Mouse (Mus musculus) megakaryocyte progenitor cell, adult 5-6 weeks (primary cell): ENCODE measurements around the gene Hs3st3a1. TPM values are rescaled to one million over a fixed set of nuclear protein-coding genes. Genes with fewer than 3 reads are reported as not detected.

ENCODE experiments used
- ATAC-seq: replicated peaks from 2 replicates; pipeline ENCODE4 v1.8.0; 2016; ENCODE audit warnings: mild to moderate bottlenecking, moderate TSS enrichment, inconsistent platforms; ENCODE audit not compliant: poor library complexity
- total RNA-seq, 2 experiments: library from RNA; stranded (forward) in 1 of 2; stranded (reverse) in 1 of 2; fragments of 157-497, 149-512 nt in 1 of 2; fragments of 200-1000 nt in 1 of 2; gene quantifications; 2 replicates each; pipeline versions ENCODE4 v1.2.3 to v1.2.4; 2015 to 2017

The Hs3st3a1 gene
- total RNA-seq, 2 experiments from 2014 or later: not detected

DNA sequence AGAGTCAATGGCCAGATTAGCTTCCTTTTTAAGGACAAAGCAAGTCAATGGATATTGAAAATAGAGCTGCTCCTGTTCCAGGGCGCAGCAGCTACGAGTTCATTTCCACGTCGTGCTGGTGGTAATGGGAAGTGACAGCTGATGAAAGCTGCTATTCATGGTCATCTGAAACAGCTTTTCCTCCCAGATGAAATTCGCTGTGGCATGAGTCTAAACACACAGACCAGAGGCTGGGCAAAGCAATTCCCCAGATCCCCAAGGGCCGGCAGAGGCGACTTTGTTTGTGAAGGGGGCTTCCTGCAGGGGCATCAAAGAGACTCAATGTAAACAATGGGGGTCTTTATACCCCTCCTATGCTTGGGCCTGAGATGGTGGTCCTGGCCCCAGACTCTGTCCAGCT lies 114.2 kb downstream of the Hs3st3a1 start:
- ATAC-seq: no peak

- ATAC-seq: no peak
Observed at GRCm38 (mm10) chr11:64549955-64550354, 114.8 kb downstream of the Hs3st3a1 start.

DNA sequence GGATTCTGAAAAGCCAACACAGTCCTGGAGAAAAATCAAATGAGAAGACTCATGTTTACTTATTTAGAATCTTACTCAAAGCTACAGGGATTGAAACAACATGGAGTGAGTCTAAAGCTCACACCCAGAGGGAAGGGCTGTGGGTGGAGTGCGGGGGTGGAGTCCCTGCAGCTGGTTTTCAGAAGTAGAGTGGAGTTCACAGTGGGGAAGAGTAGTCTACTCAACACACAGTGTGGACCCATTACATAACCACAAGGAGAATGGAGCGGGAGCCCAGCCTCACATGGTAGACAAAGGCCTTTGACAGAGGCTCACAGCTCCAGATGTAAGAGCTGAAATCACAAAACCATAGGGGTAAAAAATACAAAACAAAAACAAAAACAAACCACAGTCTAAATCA lies 123.2 kb downstream of the Hs3st3a1 start:
- ATAC-seq: no peak

DNA sequence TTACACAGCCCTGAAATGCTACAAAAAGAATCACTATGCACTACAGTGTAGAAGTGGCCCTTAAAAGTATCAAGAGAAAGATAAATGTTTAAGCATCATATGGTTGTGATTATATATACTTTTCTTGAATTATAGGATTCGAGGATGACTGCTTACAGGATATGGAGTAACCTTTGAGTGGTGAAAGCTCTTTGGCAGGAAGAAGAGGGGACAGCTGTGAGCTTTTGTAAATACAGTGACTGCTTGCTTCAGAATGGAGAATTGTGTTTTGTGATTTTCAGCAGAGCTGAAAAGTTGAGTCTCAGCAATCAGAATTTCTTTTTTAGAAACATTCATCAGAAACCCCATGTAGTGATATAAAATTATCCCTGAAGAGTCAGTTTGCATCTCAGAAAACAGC lies 124.3 kb downstream of the Hs3st3a1 start:
- ATAC-seq: no peak

DNA sequence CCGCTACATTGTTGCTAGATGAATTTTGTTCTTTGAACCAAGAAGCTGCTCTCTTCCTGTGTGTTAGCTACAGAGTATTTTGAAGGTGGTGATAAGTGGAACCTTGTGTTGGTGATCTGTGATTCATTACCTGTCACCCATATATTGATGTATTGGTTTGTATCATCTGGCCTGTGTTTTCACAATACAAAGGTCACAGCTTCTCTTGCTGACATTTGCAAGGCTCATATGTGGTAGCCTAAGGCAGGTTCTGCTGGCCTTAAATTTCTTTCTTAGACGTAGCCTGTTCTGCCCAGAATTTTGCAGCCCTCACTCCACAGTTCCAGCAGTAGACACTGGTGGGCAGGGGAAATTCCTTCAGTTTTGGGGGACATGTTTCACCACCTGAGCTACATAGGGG lies 125.3 kb downstream of the Hs3st3a1 start:
- no peak for ATAC-seq

- no peak for ATAC-seq
Observed at GRCm38 (mm10) chr11:64562771-64563170, 127.6 kb downstream of the Hs3st3a1 start.

Other genes starting within 250 kb of the Hs3st3a1 start
- not detected in 2 replicates for gene F930015N05Rik, start 1.3 kb downstream of the Hs3st3a1 start, total RNA-seq (2015)
- not detected in 2 replicates for gene F930015N05Rik, start 1.3 kb downstream of the Hs3st3a1 start, total RNA-seq (2017)